Mouse (Mus musculus): ENCODE measurements at regions not wholly inside any gene's neighbourhood (a gene's known extent, or its start where the extent isn't known, plus 50 kb on each side); places are given as distances from the start of the nearest gene placed in this dataset.

DNA sequence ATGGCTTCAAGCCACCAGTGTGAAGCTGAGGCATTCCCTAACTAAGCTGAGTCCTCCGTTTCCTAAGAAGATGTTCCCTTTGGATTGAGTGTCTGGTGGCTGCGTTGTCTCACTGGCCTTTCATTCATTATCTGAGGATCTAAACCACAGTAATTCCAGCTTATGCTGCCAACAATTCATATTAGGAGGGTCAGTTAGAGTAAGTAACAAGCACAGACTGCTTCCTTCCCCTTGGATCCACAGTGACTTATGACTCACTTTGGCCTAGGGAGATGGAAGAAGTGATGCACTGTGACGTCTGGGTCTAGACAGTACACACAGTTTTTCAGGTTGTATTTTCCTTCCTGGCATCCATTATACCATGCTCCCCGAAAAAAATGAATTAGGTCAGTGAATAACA is 57.8 kb upstream of the Npy start:
- in situ Hi-C loops (cut with MboI; ENCODE audit: low sequenced_read_pairs), result no loop called here

DNA sequence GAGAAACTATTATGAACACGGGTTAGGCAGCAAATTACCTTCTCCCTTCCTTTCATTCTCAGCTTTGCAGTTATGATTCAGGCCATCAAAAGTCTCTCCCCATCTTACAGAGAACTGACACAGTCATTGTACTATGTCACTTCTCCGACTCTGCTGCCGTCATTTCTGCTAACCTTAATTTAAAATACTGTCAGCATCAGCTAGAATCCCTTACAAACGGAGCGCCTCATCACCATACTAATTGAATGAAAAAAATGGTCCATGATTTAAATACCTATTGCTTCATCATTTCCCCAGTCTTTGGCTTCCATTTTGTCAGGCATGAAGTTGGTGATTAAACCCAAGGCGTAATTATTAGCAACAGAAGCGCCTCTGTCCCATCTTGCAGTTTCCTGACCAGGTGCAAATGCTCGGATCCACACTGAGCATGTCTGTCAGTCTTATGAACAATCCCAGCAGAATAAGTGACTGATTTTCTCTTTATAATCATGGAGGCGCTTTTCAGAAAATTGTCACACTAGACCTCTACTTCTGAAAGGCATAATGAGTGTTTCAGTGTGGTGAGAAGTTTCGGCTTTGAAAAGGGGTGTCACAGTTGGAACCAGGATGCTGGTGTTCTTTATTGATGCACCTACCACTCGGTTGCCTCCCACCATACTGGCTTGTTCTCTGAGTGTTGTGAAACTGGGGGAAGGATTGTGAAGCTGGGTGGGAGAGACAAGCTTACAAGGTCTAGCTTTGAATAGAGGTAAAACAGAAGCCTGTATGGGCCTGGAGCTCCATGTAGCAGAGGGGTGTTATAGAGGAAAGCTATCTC is 52.4 kb upstream of the Npy start:
- in situ Hi-C loops (cut with MboI; ENCODE audit: low sequenced_read_pairs), result no loop called here
